Mouse (Mus musculus) megakaryocyte, embryonic 14.5 days (primary cell): ENCODE data around the gene Map7d2.

ENCODE experiments used
- FLI1 ChIP-seq: IDR thresholded peaks from 2 replicates; pipeline ENCODE4 v1.6.1; 2012; ENCODE audit warnings: low read length, inconsistent platforms, mixed read lengths
- GATA1 ChIP-seq: IDR thresholded peaks from 3 replicates; pipeline ENCODE4 v1.6.1; 2012; ENCODE audit warnings: mixed read lengths, low read length, inconsistent platforms, borderline replicate concordance

DNA sequence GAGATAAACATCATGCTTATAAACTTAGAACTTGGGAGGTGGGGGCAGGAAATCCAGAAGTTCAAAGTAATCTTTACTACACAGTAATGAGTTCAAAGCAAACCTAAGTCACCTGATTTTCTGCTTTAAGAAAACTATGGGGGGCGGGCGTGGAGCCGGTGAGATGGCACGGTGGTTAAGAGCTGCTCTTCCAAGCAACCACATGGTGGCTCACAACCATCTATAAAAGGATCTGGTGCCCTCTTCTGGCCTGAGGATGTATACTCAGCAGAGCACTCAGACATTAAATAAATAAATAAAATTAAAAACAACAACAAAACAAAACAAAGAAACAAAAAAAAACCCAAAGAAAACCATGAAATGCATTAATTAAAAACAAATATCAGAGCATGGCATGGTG, 5.1 kb upstream of the Map7d2 start:
- TF ChIP-seq GATA1 (no peak), FLI1 (no peak)
